Mouse (Mus musculus) cerebellum, adult (tissue): ENCODE results near the gene Romo1.
"Not testable (repeated sequence)": the region's sequence is repeated elsewhere in the genome, so short reads cannot be mapped to it uniquely, and the experiment has no call there.

Experiments used
- ATAC-seq: cut with Nextera tagmentation; 2 replicates; pipeline ENCODE4 v1.9.2; 2017; ENCODE audit warnings: mild to moderate bottlenecking, moderate library complexity, mixed read lengths; ENCODE audit not compliant: insufficient number of reproducible peaks, low FRiP score, low TSS enrichment

The Romo1 gene

GRCm38 (mm10) chr2:156179046-156179795, 35.4 kb downstream of the Romo1 start:
- peak; percentile 43; the same call in 1 of the 2 replicates for ATAC-seq

- no peak; the same call in 1 of the 2 replicates for ATAC-seq
These were observed 35.9 kb downstream of the Romo1 start for GRCm38 (mm10) chr2:156179796-156180093.

- ATAC-seq: peak; percentile 98
These were observed 36.4 kb downstream of the Romo1 start, which contains the start of gene Rbm39 for GRCm38 (mm10) chr2:156180094-156180821. Gene Rbm39, minus strand, starts transcription at chr2:156180238.

- ATAC-seq: no peak
These were observed 37.2 kb downstream of the Romo1 start for GRCm38 (mm10) chr2:156180824-156181590.

- ATAC-seq: no peak
These were observed 37.8 kb downstream of the Romo1 start for GRCm38 (mm10) chr2:156181592-156181991.

GRCm38 (mm10) chr2:156189241-156189640, 45.4 kb downstream of the Romo1 start:
- not testable (repeated sequence) for ATAC-seq

GRCm38 (mm10) chr2:156190004-156190896, 46.4 kb downstream of the Romo1 start:
- ATAC-seq: no peak

- ATAC-seq: no peak
These were observed 47.7 kb downstream of the Romo1 start for GRCm38 (mm10) chr2:156191540-156191939.

- ATAC-seq: no peak
These were observed 48.2 kb downstream of the Romo1 start for GRCm38 (mm10) chr2:156192068-156192467.

GRCm38 (mm10) chr2:156193066-156193862, 49.4 kb downstream of the Romo1 start:
- ATAC-seq: no peak

- no peak for ATAC-seq
These were observed 50.7 kb downstream of the Romo1 start for GRCm38 (mm10) chr2:156194571-156194970.
